Mouse (Mus musculus) stomach, embryonic 14.5 days (tissue): ENCODE results near the gene Tyr. TPM values are rescaled to one million over a fixed set of nuclear protein-coding genes. Genes with fewer than 3 reads are reported as not detected.
"Not testable (repeated sequence)": the region's sequence is repeated elsewhere in the genome, so short reads cannot be mapped to it uniquely, and the experiment has no call there.

Experiments used
- ATAC-seq: fragments of 200-750 bp; cut with Nextera tagmentation; 2 replicates; pipeline ENCODE4 v1.8.0; 2017; ENCODE audit warnings: low read depth, moderate TSS enrichment; ENCODE audit not compliant: insufficient number of reproducible peaks, insufficient read depth, low FRiP score
- H3K27ac ChIP-seq: fragments of 300-500 bp; sonication (generic); 2 replicates; pipeline ENCODE4 v1.5.1; 2014; ENCODE audit warnings: mild to moderate bottlenecking, low read length, moderate library complexity, mixed read lengths
- H3K27me3 ChIP-seq: fragments of 300-500 bp; sonication (generic); 2 replicates; pipeline ENCODE4 v1.6.1; 2014; ENCODE audit warnings: low read length, control low read depth, mixed read lengths; ENCODE audit not compliant: control insufficient read depth, insufficient read depth
- H3K36me3 ChIP-seq: fragments of 300-500 bp; sonication (generic); 2 replicates; pipeline ENCODE4 v1.6.1; 2014; ENCODE audit warnings: mild to moderate bottlenecking, control low read depth, low read length, moderate library complexity, mixed read lengths; ENCODE audit not compliant: control insufficient read depth, insufficient read depth
- H3K4me1 ChIP-seq: fragments of 300-500 bp; sonication (generic); 2 replicates; pipeline ENCODE4 v1.6.1; 2014; ENCODE audit warnings: low read length, control low read depth, mixed read lengths; ENCODE audit not compliant: control insufficient read depth, insufficient read depth
- H3K4me2 ChIP-seq: fragments of 300-500 bp; sonication (generic); replicated peaks from 2 replicates; pipeline ENCODE4 v1.6.1; 2014; ENCODE audit warnings: low read depth, low read length, control low read depth
- H3K4me3 ChIP-seq: fragments of 300-500 bp; sonication (generic); 2 replicates; pipeline ENCODE4 v1.5.1; 2014; ENCODE audit warnings: low read depth, low read length, control low read depth
- H3K9ac ChIP-seq: fragments of 300-500 bp; sonication (generic); replicated peaks from 2 replicates; pipeline ENCODE4 v1.6.1; 2014; ENCODE audit warnings: low read depth, mild to moderate bottlenecking, control low read depth, low read length, moderate library complexity, mixed read lengths
- H3K9me3 ChIP-seq: fragments of 300-500 bp; sonication (generic); 2 replicates; pipeline ENCODE4 v1.6.1; 2016; ENCODE audit warnings: low read depth, low read length, control low read depth; ENCODE audit not compliant: control insufficient read depth
- WGBS: fragments of 180-500 bp; shearing (Covaris S2); extraction: QIAGEN DNeasy Blood & Tissue Kit; methylation state at CpG from one replicate; pipeline ENCODE4 v1.1.7; 2014; 5-methylcytosine and 5-hydroxymethylcytosine counted together
- polyA plus RNA-seq: library from polyadenylated mRNA; unstranded; fragments of >200 nt; fragmentation: Nextera tagmentation; extraction: Ambion mirVana; gene quantifications from 2 replicates; pipeline ENCODE4 v1.2.1, GENCODE M21; 2014

Tyr gene
- polyA plus RNA-seq: not detected in 2 replicates

DNA sequence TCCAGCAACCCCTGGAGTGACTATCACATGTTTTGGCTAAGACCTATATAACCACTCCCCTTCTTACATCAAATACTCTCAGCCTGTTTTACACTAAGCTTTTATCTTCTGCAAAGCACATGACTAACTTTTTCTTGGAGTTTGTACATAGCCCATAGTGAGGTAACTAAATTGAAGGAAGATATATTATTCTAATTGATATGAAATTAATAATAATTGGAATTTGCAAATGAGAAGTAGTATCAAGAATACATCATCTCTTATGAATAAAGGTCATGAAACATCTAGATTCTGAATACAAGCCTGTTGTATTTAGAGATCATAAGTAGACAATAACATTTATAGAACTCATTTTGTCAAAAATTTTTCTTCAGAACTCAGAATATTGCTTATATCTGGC is at the start of gene Tyr:
Gene Tyr, minus strand, starts transcription at position 101 of the 400 bp plus-strand sequence.
- no peaks in the 10 kb centered on the region for H3K9me3 ChIP-seq
- no peaks in the 10 kb centered on the region for H3K36me3 ChIP-seq
- H3K4me1 ChIP-seq: no peaks in the 10 kb centered on the region
- no peak within 1 kb of the TSS for H3K9ac ChIP-seq
- no peaks in the 10 kb centered on the region for H3K27me3 ChIP-seq
- H3K4me3 ChIP-seq: no peak within 1 kb of the TSS
- no peak within 1 kb of the TSS for H3K4me2 ChIP-seq
- no peak within 1 kb of the TSS for H3K27ac ChIP-seq
- no peak for ATAC-seq

DNA sequence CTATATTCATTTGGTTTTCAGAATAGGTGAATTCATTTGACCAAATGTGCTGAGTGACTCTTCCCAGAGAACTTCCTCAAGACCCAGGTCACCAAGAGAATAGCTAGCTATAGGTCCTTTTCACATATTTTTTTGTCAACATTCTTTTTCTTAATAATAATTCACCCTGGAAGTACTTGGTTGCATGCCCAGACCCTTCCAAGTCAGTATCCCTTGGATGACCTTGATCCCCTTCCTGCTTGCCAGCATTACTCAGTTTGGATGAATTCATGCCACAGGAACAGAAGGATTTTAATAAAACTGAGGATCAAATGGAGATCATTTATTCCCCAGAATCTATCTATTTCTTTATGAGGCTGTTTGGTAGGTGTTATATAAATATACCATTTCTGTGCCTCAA is 45.7 kb upstream of the Tyr start:
- H3K4me3 ChIP-seq: no peak overlapping the region
- no peak overlapping the region for H3K4me2 ChIP-seq
- H3K27me3 ChIP-seq: no peaks in the 10 kb centered on the region
- H3K4me1 ChIP-seq: no peaks in the 10 kb centered on the region
- no peak overlapping the region for H3K9ac ChIP-seq
- no peak for ATAC-seq
- H3K36me3 ChIP-seq: no peaks in the 10 kb centered on the region
- no peak overlapping the region for H3K27ac ChIP-seq
- H3K9me3 ChIP-seq: no peaks in the 10 kb centered on the region

DNA sequence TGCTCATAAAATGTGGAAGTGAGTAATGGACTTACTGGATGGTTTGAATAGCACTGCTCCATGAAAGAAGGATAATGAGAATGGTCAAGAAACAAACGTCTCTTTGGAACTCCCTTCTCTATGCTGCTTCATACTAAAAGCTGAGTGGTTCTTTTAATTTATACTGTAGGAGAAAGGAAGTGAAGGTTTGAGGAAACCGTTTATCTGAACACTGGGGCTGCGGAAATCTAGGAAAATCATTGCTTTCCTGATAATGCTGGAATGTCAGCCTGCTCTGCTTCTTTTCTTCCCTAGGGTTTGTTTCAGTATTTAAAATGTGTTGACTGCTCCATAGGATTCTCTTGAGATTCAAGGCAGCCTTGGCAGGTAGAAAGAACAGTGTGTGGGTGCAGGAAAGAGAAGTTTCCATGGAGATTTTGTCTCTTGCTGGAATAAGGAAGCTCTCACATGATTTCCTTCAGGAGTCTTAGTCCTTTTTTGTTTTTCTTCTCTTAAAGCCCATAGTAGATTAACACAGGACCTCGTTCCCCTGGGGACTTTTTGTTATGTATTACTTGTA is 891 bp upstream of the Tyr start:
- Histone ChIP-seq H3K9me3 (no peaks in the 10 kb centered on the region), H3K9ac (no peak overlapping the region), H3K27me3 (no peaks in the 10 kb centered on the region), H3K36me3 (no peaks in the 10 kb centered on the region), H3K27ac (no peak overlapping the region), H3K4me2 (no peak overlapping the region), H3K4me3 (no peak overlapping the region), H3K4me1 (no peaks in the 10 kb centered on the region)
- no peak for ATAC-seq
- WGBS: 16% methylated on average over 4 of the region's 4 CpGs

DNA sequence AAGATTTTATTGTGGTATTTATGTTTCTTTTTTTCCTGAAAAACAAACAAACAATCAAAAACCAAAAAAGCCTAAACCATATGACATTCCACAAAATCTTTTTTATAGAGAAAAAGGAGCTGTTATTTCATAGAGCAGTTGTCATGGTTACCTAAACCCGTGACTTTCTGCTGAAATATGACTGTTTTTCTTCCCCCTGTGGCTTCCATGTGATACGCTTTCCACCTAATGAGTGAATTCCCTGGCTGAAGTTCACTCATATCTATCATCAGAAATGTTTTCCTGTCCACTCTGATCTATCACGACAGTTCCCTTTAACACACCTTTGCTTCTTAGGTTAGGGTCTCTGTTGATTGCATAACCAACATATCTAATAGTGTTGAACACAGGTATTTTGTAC is 5.3 kb downstream of the Tyr start:
- H3K4me3 ChIP-seq: no peak overlapping the region
- H3K4me1 ChIP-seq: no peaks in the 10 kb centered on the region
- ATAC-seq: no peak
- H3K9me3 ChIP-seq: no peaks in the 10 kb centered on the region
- H3K27me3 ChIP-seq: no peaks in the 10 kb centered on the region
- H3K27ac ChIP-seq: no peak overlapping the region
- 65% methylated on average over 3 of the region's 3 CpGs for WGBS
- H3K9ac ChIP-seq: no peak overlapping the region
- H3K36me3 ChIP-seq: no peaks in the 10 kb centered on the region
- no peak overlapping the region for H3K4me2 ChIP-seq

DNA sequence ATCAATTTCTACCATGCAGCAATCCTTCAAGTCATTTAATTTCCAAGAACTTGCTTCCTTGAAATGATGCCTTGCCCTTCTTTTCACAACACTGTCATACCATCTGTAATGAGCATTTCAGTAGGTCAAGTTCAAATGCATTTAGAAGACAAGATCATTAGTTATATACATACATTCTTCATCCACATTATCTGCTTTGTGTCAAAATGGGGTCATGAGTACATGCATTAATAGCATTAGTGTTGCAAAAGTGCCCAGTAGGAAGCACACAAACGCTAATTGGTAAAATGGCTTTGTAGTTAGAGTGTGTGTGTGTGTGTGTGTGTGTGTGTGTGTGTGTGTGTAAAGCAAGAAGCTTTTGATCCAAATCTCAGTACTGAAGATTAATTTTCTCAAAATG is 80.0 kb downstream of the Tyr start:
- Histone ChIP-seq H3K9ac (no peak overlapping the region), H3K27me3 (no peaks in the 10 kb centered on the region), H3K4me2 (no peak overlapping the region), H3K9me3 (no peaks in the 10 kb centered on the region), H3K4me1 (no peaks in the 10 kb centered on the region), H3K27ac (no peak overlapping the region), H3K36me3 (no peaks in the 10 kb centered on the region), H3K4me3 (no peak overlapping the region)
- WGBS: 50% methylated on average over 1 of the region's 1 CpGs
- no peak for ATAC-seq

DNA sequence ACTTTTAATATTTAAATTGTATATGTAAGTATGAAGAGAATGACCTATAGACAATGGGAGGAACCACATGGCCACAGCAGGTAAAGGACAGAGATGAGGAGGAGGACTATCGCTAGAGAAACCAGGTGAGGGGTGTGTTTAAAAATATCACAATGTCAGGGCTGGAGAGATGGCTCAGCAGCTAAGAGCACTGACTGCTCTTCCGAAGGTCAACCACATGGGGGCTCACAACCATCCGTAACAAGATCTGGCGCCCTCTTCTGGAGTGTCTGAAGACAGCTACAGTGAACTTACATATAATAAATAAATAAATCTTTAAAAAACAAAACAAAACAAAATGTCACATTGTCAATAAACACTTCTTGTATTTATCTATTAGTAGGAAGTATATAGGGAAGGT is 81.9 kb downstream of the Tyr start:
- ATAC-seq, H3K9me3 ChIP-seq: not testable (repeated sequence)
- 10% methylated on average over 4 of the region's 4 CpGs for WGBS

DNA sequence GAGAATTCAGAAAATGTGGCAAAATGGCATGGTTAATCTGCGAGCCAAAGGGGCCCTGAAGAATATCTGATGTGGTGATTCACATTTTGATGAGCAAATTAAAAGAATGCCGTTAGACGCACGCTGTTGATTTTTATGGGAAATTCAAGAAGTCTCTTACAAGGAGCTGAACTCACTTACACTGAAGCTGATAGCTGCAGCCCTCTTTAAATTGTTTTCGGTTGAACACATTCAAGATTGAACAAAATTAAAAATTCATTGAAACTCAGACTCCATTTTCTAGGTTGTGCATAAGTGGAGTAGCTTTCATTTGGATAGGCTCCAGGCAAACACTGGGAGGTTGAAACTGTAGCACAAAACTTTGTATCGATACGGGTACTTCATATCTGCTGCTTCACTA is 96.3 kb downstream of the Tyr start:
- Histone ChIP-seq H3K4me3 (no peak overlapping the region), H3K9me3 (no peaks in the 10 kb centered on the region), H3K27me3 (no peaks in the 10 kb centered on the region), H3K27ac (no peak overlapping the region), H3K4me2 (no peak overlapping the region), H3K4me1 (no peaks in the 10 kb centered on the region), H3K36me3 (no peaks in the 10 kb centered on the region), H3K9ac (no peak overlapping the region)
- 94% methylated on average over 7 of the region's 7 CpGs for WGBS
- ATAC-seq: no peak

More for the DNA sequence above, 81.9 kb downstream of the Tyr start:
- H3K27me3 ChIP-seq, H3K4me2 ChIP-seq, H3K4me3 ChIP-seq, H3K9ac ChIP-seq, H3K27ac ChIP-seq, H3K36me3 ChIP-seq, H3K4me1 ChIP-seq: not testable (repeated sequence)

DNA sequence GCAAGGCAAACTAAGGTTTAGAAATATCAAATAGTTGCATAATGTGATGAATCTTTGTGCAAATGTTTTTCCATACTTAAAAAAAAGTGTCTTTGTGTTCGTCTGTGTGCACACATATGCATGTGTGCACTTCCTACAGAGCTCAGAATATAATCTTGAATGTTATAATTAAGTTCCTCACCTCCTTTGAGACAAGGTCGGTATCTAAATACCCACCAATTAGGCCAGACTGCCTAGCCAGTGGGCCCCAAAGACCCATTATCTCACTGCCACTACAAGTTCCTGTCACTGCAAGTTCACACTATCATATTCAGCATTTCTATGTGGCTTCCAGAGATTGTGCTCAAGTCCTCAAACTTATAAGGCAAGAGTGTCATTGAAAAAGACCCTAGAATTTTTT is 118.4 kb downstream of the Tyr start:
- 62% methylated on average over 2 of the region's 2 CpGs for WGBS
- Histone ChIP-seq H3K4me3 (no peak overlapping the region), H3K36me3 (no peaks in the 10 kb centered on the region), H3K4me1 (no peaks in the 10 kb centered on the region), H3K27ac (no peak overlapping the region), H3K9me3 (no peaks in the 10 kb centered on the region), H3K4me2 (no peak overlapping the region), H3K27me3 (no peaks in the 10 kb centered on the region), H3K9ac (no peak overlapping the region)
- ATAC-seq: no peak
